Mouse (Mus musculus) heart, adult 2 months (tissue): ENCODE data around the gene Rab31. TPM values are rescaled to one million over a fixed set of nuclear protein-coding genes. Genes with fewer than 3 reads are reported as not detected.

Experiments used
- DNase-seq, 2 experiments: peaks; one replicate each; pipeline ENCODE4 v3.0.0; 2021
- H3K27ac ChIP-seq: fragments of 200-600 bp; 2 replicates; pipeline ENCODE4 v1.8.1; 2022
- H3K27me3 ChIP-seq: fragments of 200-500 bp; 2 replicates; pipeline ENCODE4 v1.6.1; 2012; ENCODE audit warnings: mild to moderate bottlenecking, low read length, inconsistent platforms, mixed read lengths; ENCODE audit not compliant: control insufficient read depth, insufficient read depth
- H3K36me3 ChIP-seq: fragments of 200-500 bp; 2 replicates; pipeline ENCODE4 v1.6.1; 2012; ENCODE audit warnings: low read length, inconsistent platforms; ENCODE audit not compliant: control insufficient read depth, insufficient read depth
- H3K4me1 ChIP-seq: fragments of 200-500 bp; 2 replicates; pipeline ENCODE4 v1.6.1; 2011; ENCODE audit warnings: low read length; ENCODE audit not compliant: control insufficient read depth, insufficient read depth
- H3K4me3 ChIP-seq: fragments of 200-600 bp; 2 replicates; pipeline ENCODE4 v1.8.1; 2022
- H3K79me2 ChIP-seq: fragments of 200-500 bp; replicated peaks from 2 replicates; pipeline ENCODE4 v1.6.1; 2012; ENCODE audit warnings: mild to moderate bottlenecking, inconsistent platforms, low read length, moderate library complexity, mixed read lengths; ENCODE audit not compliant: control insufficient read depth, insufficient read depth
- H3K9ac ChIP-seq: fragments of 200-500 bp; 2 replicates; pipeline ENCODE4 v1.6.1; 2012; ENCODE audit warnings: low read depth, mild to moderate bottlenecking, control low read depth, inconsistent platforms, low read length, mixed read lengths
- CTCF ChIP-seq: fragments of 200-600 bp; IDR thresholded peaks from 2 replicates; pipeline ENCODE4 v1.8.1; 2022; ENCODE audit warnings: antibody characterized with exemption, mild to moderate bottlenecking, moderate library complexity
- EP300 ChIP-seq: fragments of 200-500 bp; IDR thresholded peaks from 2 replicates; pipeline ENCODE4 v1.6.1; 2011; ENCODE audit warnings: low read depth, low read length, control low read depth; ENCODE audit not compliant: insufficient read depth
- POLR2A ChIP-seq: fragments of 200-500 bp; IDR thresholded peaks from 2 replicates; pipeline ENCODE4 v1.6.1; 2011; ENCODE audit warnings: mild to moderate bottlenecking, low read depth, low read length, control low read depth; ENCODE audit not compliant: insufficient read depth
- whole genome bisulfite sequencing: fragments of 180-500 bp; shearing (Covaris S2); methylation state at CpG from one replicate; pipeline ENCODE4 v1.1.7; 2018; 5-methylcytosine and 5-hydroxymethylcytosine counted together
- intact Hi-C: fragments of 180-260 bp; cut with DNase I; formaldehyde crosslinking; loops from one replicate; pipeline ENCODE4 v1.15.1; 2025
- polyA plus RNA-seq: library from polyadenylated mRNA; depleted of rRNA; stranded (reverse); fragments of >200 nt; gene quantifications from 2 replicates; pipeline ENCODE4 v1.2.3, GENCODE M21; 2012
- total RNA-seq, 2 experiments: library from RNA; stranded (reverse); gene quantifications; 2 replicates each; pipeline ENCODE4 v1.2.3; 2021

The Rab31 gene
- total and polyA plus RNA-seq, 3 experiments, result 12.5 to 16.5 (median 13.0) TPM

GRCm38 (mm10) chr17:65739874-65740725, 32.5 kb downstream of the Rab31 start:
- intact Hi-C loops, result no loop called here
- TF ChIP-seq POLR2A (no peak), CTCF (no peak), EP300 (no peak)
- DNase-seq, result no peak
- Histone ChIP-seq H3K36me3 (no peaks in the 10 kb centered on the region), H3K4me1 (peaks cover 4% of the 10 kb centered on the region), H3K4me3 (no peak overlapping the region), H3K9ac (no peak overlapping the region), H3K27me3 (no peaks in the 10 kb centered on the region), H3K27ac (no peak overlapping the region), H3K79me2 (no peaks in the 10 kb centered on the region; the same call in 1 of the 2 replicates)
- 64% methylated on average over 15 of the region's 15 CpGs for WGBS

- intact Hi-C loops, result no loop called here
- TF ChIP-seq EP300, result 0 out of 2 replicates have a peak, but pooled peaks have one; percentile 38
- TF ChIP-seq CTCF, result no peak
- no peaks in the 10 kb centered on the region for H3K36me3 ChIP-seq
- no peaks in the 10 kb centered on the region for H3K27me3 ChIP-seq
- no peak overlapping the region for H3K4me3 ChIP-seq
- H3K9ac ChIP-seq, result no peak overlapping the region
- WGBS, result 35% methylated on average over 6 of the region's 6 CpGs
- peak; percentile 50 to 51 for DNase-seq
- peak overlapping the region; percentile 29 for H3K27ac ChIP-seq
- no peaks in the 10 kb centered on the region; the same call in 1 of the 2 replicates for H3K79me2 ChIP-seq
- peaks cover 10% of the 10 kb centered on the region for H3K4me1 ChIP-seq
Observed at GRCm38 (mm10) chr17:65737622-65738021, 34.9 kb downstream of the Rab31 start.

GRCm38 (mm10) chr17:65737175-65737574, 35.4 kb downstream of the Rab31 start:
- no peak overlapping the region for H3K4me3 ChIP-seq
- H3K27ac ChIP-seq, result peak overlapping the region; percentile 29
- no peaks in the 10 kb centered on the region; the same call in 1 of the 2 replicates for H3K79me2 ChIP-seq
- intact Hi-C loops, result no loop called here
- H3K4me1 ChIP-seq, result peaks cover 13% of the 10 kb centered on the region
- TF ChIP-seq EP300 (no peak), POLR2A (no peak), CTCF (no peak)
- H3K9ac ChIP-seq, result no peak overlapping the region
- no peaks in the 10 kb centered on the region for H3K27me3 ChIP-seq
- H3K36me3 ChIP-seq, result no peaks in the 10 kb centered on the region
- 33% methylated on average over 5 of the region's 5 CpGs for WGBS
- DNase-seq, result no peak

- no peaks in the 10 kb centered on the region for H3K27me3 ChIP-seq
- H3K27ac ChIP-seq, result no peak overlapping the region
- H3K4me1 ChIP-seq, result peaks cover 16% of the 10 kb centered on the region
- no peak overlapping the region for H3K9ac ChIP-seq
- no peak overlapping the region for H3K4me3 ChIP-seq
- WGBS, result 97% methylated on average over 2 of the region's 2 CpGs
- DNase-seq, result no peak
- no peaks in the 10 kb centered on the region for H3K79me2 ChIP-seq
- H3K36me3 ChIP-seq, result no peaks in the 10 kb centered on the region
- intact Hi-C loops, result no loop called here
- TF ChIP-seq EP300, result no peak
- no peak for TF ChIP-seq CTCF
- no peak for TF ChIP-seq POLR2A
Observed at GRCm38 (mm10) chr17:65735088-65735487, 37.5 kb downstream of the Rab31 start.

GRCm38 (mm10) chr17:65732666-65733065, 39.9 kb downstream of the Rab31 start:
- Histone ChIP-seq H3K79me2 (no peaks in the 10 kb centered on the region), H3K27me3 (no peaks in the 10 kb centered on the region), H3K27ac (no peak overlapping the region), H3K36me3 (no peaks in the 10 kb centered on the region), H3K4me3 (no peak overlapping the region), H3K9ac (no peak overlapping the region), H3K4me1 (peaks cover 18% of the 10 kb centered on the region)
- DNase-seq, result no peak
- 49% methylated on average over 4 of the region's 4 CpGs for WGBS
- intact Hi-C loops, result loop anchor here (5.0 kb wide), 1 partner anchor 55 kb away; no protein-coding TSS in a partner anchor
- no peak for TF ChIP-seq CTCF
- no peak for TF ChIP-seq POLR2A
- no peak for TF ChIP-seq EP300

- no peak for DNase-seq
- H3K4me3 ChIP-seq, result no peak overlapping the region
- no peak overlapping the region for H3K27ac ChIP-seq
- no peaks in the 10 kb centered on the region for H3K36me3 ChIP-seq
- TF ChIP-seq EP300 (no peak), CTCF (no peak), POLR2A (no peak)
- H3K9ac ChIP-seq, result no peak overlapping the region
- no peaks in the 10 kb centered on the region for H3K27me3 ChIP-seq
- 96% methylated on average over 9 of the region's 9 CpGs for WGBS
- intact Hi-C loops, result loop anchor here (5.0 kb wide), 1 partner anchor 54 kb away; no protein-coding TSS in a partner anchor
- H3K4me1 ChIP-seq, result peaks cover 17% of the 10 kb centered on the region
- no peaks in the 10 kb centered on the region for H3K79me2 ChIP-seq
Observed at GRCm38 (mm10) chr17:65731710-65732109, 40.8 kb downstream of the Rab31 start.
